16 mouse cellular contexts compared by ENCODE assay signal in genomic region chr10:20632256-20633084, GRCm38 (mm10).
DNase-seq lines count a peak whose midpoint lies in the region; ATAC-seq and TF ChIP-seq lines count a peak whose summit lies in the region.
"Had no signal": no experiment of that assay in that cellular context is flagged by ENCODE, and none has a peak within 500 bp of the region (broad histone marks: within the 10 kb centered on the region; RNA-seq: fewer than 3 reads in every experiment).

No protein-coding gene starts in this region.

- ATAC-seq in forebrain, embryonic 14.5 days: no peak
- ATAC-seq in forebrain, embryonic 11.5 days (replicated peaks; ENCODE audit: low FRiP score): no peak
- no peak for ATAC-seq in intestine, postnatal 0 days
- ATAC-seq: activated CD4-positive, CD25-positive, alpha-beta regulatory T cell, adult 4 months had no signal

- H3K9me3 ChIP-seq in forebrain, embryonic 14.5 days (replicated peaks; ENCODE audit: control insufficient read depth, low read length): no peaks in the 10 kb centered on the region
- H3K9me3 ChIP-seq in forebrain, embryonic 11.5 days (ENCODE audit: control insufficient read depth, low read length): no peaks in the 10 kb centered on the region
- no peaks in the 10 kb centered on the region for H3K9me3 ChIP-seq in intestine, postnatal 0 days (ENCODE audit: control insufficient read depth)
- H3K9me3 ChIP-seq: neural tube, embryonic 15.5 days had no signal

- H3K9ac ChIP-seq in forebrain, embryonic 14.5 days (ENCODE audit: low read length): no peak overlapping the region
- no peak overlapping the region for H3K9ac ChIP-seq in forebrain, embryonic 11.5 days (ENCODE audit: low read length)
- H3K9ac ChIP-seq in intestine, postnatal 0 days (ENCODE audit: low read depth, low read length): no peak overlapping the region
- H3K9ac ChIP-seq: neural tube, embryonic 15.5 days had no signal

- no peak overlapping the region for H3K27ac ChIP-seq in forebrain, embryonic 14.5 days (ENCODE audit: low read depth, low read length)
- no peak overlapping the region for H3K27ac ChIP-seq in forebrain, embryonic 11.5 days (ENCODE audit: low read depth, low read length)
- H3K27ac ChIP-seq in intestine, postnatal 0 days (ENCODE audit: low read depth, low read length): no peak overlapping the region
- H3K27ac ChIP-seq in kidney, adult 2 months (ENCODE audit: insufficient read depth, low read depth, low read length): no peak overlapping the region
- H3K27ac ChIP-seq: macrophage; neural tube, embryonic 15.5 days had no signal

- H3K4me2 ChIP-seq in forebrain, embryonic 14.5 days (ENCODE audit: low read length): no peak overlapping the region
- H3K4me2 ChIP-seq in forebrain, embryonic 11.5 days (ENCODE audit: low read depth, low read length, severe bottlenecking): no peak overlapping the region
- no peak overlapping the region for H3K4me2 ChIP-seq in intestine, postnatal 0 days (replicated peaks; ENCODE audit: low read depth)
- H3K4me2 ChIP-seq: neural tube, embryonic 15.5 days had no signal

- H3K4me1 ChIP-seq in forebrain, embryonic 14.5 days (ENCODE audit: control insufficient read depth, insufficient read depth, low read length): no peaks in the 10 kb centered on the region
- H3K4me1 ChIP-seq in forebrain, embryonic 11.5 days (replicated peaks; ENCODE audit: control insufficient read depth, insufficient read depth, low read length): no peaks in the 10 kb centered on the region; the same call in 1 of the 2 replicates
- no peaks in the 10 kb centered on the region for H3K4me1 ChIP-seq in intestine, postnatal 0 days (replicated peaks; ENCODE audit: control insufficient read depth, insufficient read depth, low read length)
- no peaks in the 10 kb centered on the region for H3K4me1 ChIP-seq in kidney, adult 2 months (ENCODE audit: control insufficient read depth, insufficient read depth, low read length)

- peak; percentile 15 for DNase-seq in forebrain, embryonic 14.5 days (ENCODE audit: low spot score)
- DNase-seq in forebrain, embryonic 11.5 days (ENCODE audit: low spot score): no peak
- DNase-seq in right cerebral cortex, postnatal 10 days (ENCODE audit: low spot score in 2 of 2): peak; percentile 27 to 37
- DNase-seq in right cerebral cortex, postnatal 25 days: no peak
- peak; percentile 24 for DNase-seq in layer of hippocampus, adult 8-10 months (ENCODE audit: low spot score in 2 of 2)
- DNase-seq in testis, postnatal 14 days (ENCODE audit: low spot score): no peak
- DNase-seq in kidney, adult 2 months: no peak
- DNase-seq: cerebellum, postnatal 36 days; heart, postnatal 14 days; kidney, adult 8-10 months; right cerebral cortex, postnatal 14 days; thymus, postnatal 4 days had no signal

- no peak for TF ChIP-seq POLR2A in kidney, adult 2 months (IDR thresholded peaks at IDR 0.05; ENCODE audit: low read depth, low read length)

- WGBS in forebrain, embryonic 14.5 days: 68% methylated on average over 14 of the region's 14 CpGs
- 71% methylated on average over 14 of the region's 14 CpGs for WGBS in forebrain, embryonic 11.5 days
- 85% methylated on average over 14 of the region's 14 CpGs for WGBS in intestine, postnatal 0 days
- WGBS in kidney, adult 2 months: 77% methylated on average over 14 of the region's 14 CpGs

- no peaks in the 10 kb centered on the region for H3K36me3 ChIP-seq in forebrain, embryonic 14.5 days (ENCODE audit: control insufficient read depth, insufficient read depth, low read length)
- no peaks in the 10 kb centered on the region for H3K36me3 ChIP-seq in forebrain, embryonic 11.5 days (ENCODE audit: control insufficient read depth, insufficient read depth, low read length)
- no peaks in the 10 kb centered on the region for H3K36me3 ChIP-seq in intestine, postnatal 0 days (ENCODE audit: control insufficient read depth, insufficient read depth)
- H3K36me3 ChIP-seq in kidney, adult 2 months (ENCODE audit: control insufficient read depth, insufficient read depth, low read length): no peaks in the 10 kb centered on the region
- H3K36me3 ChIP-seq: neural tube, embryonic 15.5 days had no signal

- no peak overlapping the region for H3K4me3 ChIP-seq in forebrain, embryonic 14.5 days (ENCODE audit: low read depth, low read length)
- no peak overlapping the region for H3K4me3 ChIP-seq in forebrain, embryonic 11.5 days (ENCODE audit: low read depth, low read length)
- no peak overlapping the region for H3K4me3 ChIP-seq in intestine, postnatal 0 days (ENCODE audit: low read depth, low read length)
- no peak overlapping the region for H3K4me3 ChIP-seq in kidney, adult 2 months (ENCODE audit: insufficient read depth, low read depth, low read length)
- H3K4me3 ChIP-seq: neural tube, embryonic 15.5 days had no signal

- no peaks in the 10 kb centered on the region for H3K27me3 ChIP-seq in forebrain, embryonic 14.5 days (replicated peaks; ENCODE audit: control insufficient read depth, insufficient read depth, low read length)
- H3K27me3 ChIP-seq in forebrain, embryonic 11.5 days (ENCODE audit: control insufficient read depth, insufficient read depth, low read length): no peaks in the 10 kb centered on the region
- no peaks in the 10 kb centered on the region for H3K27me3 ChIP-seq in intestine, postnatal 0 days (replicated peaks; ENCODE audit: control insufficient read depth, insufficient read depth, low read length)
- no peaks in the 10 kb centered on the region for H3K27me3 ChIP-seq in kidney, adult 2 months (replicated peaks; ENCODE audit: control insufficient read depth, insufficient read depth, low read length)
- H3K27me3 ChIP-seq: neural tube, embryonic 15.5 days had no signal

- no peak for TF ChIP-seq CTCF in intestine, postnatal 0 days (IDR thresholded peaks at IDR 0.05; ENCODE audit: low read depth)
- no peak for TF ChIP-seq CTCF in kidney, adult 2 months (conservative IDR thresholded peaks at IDR 0.05; ENCODE audit: insufficient read depth, insufficient read length, low read depth, low read length)

Comparison
In these comparisons a context has a peak if more than half of its experiments do, and no peak if none do; other contexts are left out.
1. DNase-seq: peak in forebrain, embryonic 14.5 days (single experiment), right cerebral cortex, postnatal 10 days (2 of 2) and layer of hippocampus, adult 8-10 months (2 of 2); none in forebrain, embryonic 11.5 days (single experiment), right cerebral cortex, postnatal 25 days (single experiment), testis, postnatal 14 days (single experiment) and kidney, adult 2 months (single experiment).